Mouse (Mus musculus) hindbrain, embryonic 11.5 days (tissue): ENCODE data around the gene Rbpjl. TPM values are rescaled to one million over a fixed set of nuclear protein-coding genes. Genes with fewer than 3 reads are reported as not detected.

ENCODE experiments used
- ATAC-seq: fragments of 200-750 bp; cut with Nextera tagmentation; 2 replicates; pipeline ENCODE4 v1.8.0; 2017; ENCODE audit warnings: mild to moderate bottlenecking, moderate TSS enrichment, moderate library complexity; ENCODE audit not compliant: low FRiP score
- DNase-seq: peaks from one replicate; pipeline ENCODE4 v3.0.0-alpha.2; 2015; ENCODE audit warnings: low spot score
- H3K27ac ChIP-seq: fragments of 300-500 bp; sonication (generic); 2 replicates; pipeline ENCODE4 v1.5.1; 2014; ENCODE audit warnings: mild to moderate bottlenecking, low read depth, low read length
- H3K27me3 ChIP-seq: fragments of 300-500 bp; sonication (generic); 2 replicates; pipeline ENCODE4 v1.6.1; 2014; ENCODE audit warnings: mild to moderate bottlenecking, low read length, moderate library complexity, mixed read lengths; ENCODE audit not compliant: control insufficient read depth, insufficient read depth
- H3K36me3 ChIP-seq: fragments of 300-500 bp; sonication (generic); 2 replicates; pipeline ENCODE4 v1.6.1; 2014; ENCODE audit warnings: mild to moderate bottlenecking, low read length, moderate library complexity, mixed read lengths; ENCODE audit not compliant: control insufficient read depth, insufficient read depth
- H3K4me1 ChIP-seq: fragments of 300-500 bp; sonication (generic); replicated peaks from 2 replicates; pipeline ENCODE4 v1.6.1; 2014; ENCODE audit warnings: low read length, mixed read lengths; ENCODE audit not compliant: control insufficient read depth, insufficient read depth
- H3K4me2 ChIP-seq: fragments of 300-500 bp; sonication (generic); replicated peaks from 2 replicates; pipeline ENCODE4 v1.6.1; 2014; ENCODE audit warnings: mild to moderate bottlenecking, low read depth, low read length
- H3K4me3 ChIP-seq: fragments of 300-500 bp; sonication (generic); 2 replicates; pipeline ENCODE4 v1.5.1; 2014; ENCODE audit warnings: low read depth, low read length
- H3K9ac ChIP-seq: fragments of 300-500 bp; sonication (generic); 2 replicates; pipeline ENCODE4 v1.6.1; 2014; ENCODE audit warnings: low read depth, low read length
- H3K9me3 ChIP-seq: fragments of 300-500 bp; sonication (generic); 2 replicates; pipeline ENCODE4 v1.6.1; 2016; ENCODE audit warnings: low read length; ENCODE audit not compliant: control insufficient read depth
- WGBS: fragments of 180-500 bp; shearing (Covaris S2); extraction: QIAGEN DNeasy Blood & Tissue Kit; methylation state at CpG from one replicate; pipeline ENCODE4 v1.1.7; 2014; 5-methylcytosine and 5-hydroxymethylcytosine counted together
- polyA plus RNA-seq: library from polyadenylated mRNA; unstranded; fragments of >200 nt; fragmentation: Nextera tagmentation; extraction: Ambion mirVana; gene quantifications from 2 replicates; pipeline ENCODE4 v1.2.1, GENCODE M21; 2014

The Rbpjl gene
- polyA plus RNA-seq, 1 experiment from 2014 or later, result not detected

DNA sequence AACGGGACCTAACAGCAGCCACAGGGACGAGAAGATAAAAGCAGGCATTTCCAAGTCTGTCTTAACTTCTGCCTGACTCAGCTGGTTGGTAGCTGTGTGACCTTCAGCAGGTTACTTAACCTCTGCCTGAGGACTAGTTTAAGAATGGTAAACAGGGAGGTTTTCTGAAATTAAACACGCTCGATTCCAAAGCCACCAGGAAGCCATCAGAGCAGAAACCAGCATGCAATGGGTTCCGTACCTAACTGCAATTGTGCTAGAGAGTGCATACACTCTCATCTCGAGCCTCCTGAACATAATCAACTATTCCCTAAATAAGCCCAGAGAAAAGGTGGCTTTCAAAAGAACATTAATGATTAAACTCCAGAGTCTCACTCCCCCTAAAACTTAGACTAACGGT is 38.8 kb downstream of the Rbpjl start:
- WGBS, result 27% methylated on average over 7 of the region's 7 CpGs
- H3K27me3 ChIP-seq, result no peaks in the 10 kb centered on the region
- no peaks in the 10 kb centered on the region for H3K36me3 ChIP-seq
- ATAC-seq (no peak), DNase-seq (no peak)
- 0 out of 2 replicates have a peak overlapping the region, but pooled peaks have one; percentile 50 for H3K4me3 ChIP-seq
- peak overlapping the region; percentile 79 for H3K4me2 ChIP-seq
- no peaks in the 10 kb centered on the region for H3K9me3 ChIP-seq
- no peak overlapping the region for H3K27ac ChIP-seq
- H3K4me1 ChIP-seq, result no peaks in the 10 kb centered on the region; the same call in 1 of the 2 replicates
- H3K9ac ChIP-seq, result peak overlapping the region; percentile 66; the same call in 1 of the 2 replicates

DNA sequence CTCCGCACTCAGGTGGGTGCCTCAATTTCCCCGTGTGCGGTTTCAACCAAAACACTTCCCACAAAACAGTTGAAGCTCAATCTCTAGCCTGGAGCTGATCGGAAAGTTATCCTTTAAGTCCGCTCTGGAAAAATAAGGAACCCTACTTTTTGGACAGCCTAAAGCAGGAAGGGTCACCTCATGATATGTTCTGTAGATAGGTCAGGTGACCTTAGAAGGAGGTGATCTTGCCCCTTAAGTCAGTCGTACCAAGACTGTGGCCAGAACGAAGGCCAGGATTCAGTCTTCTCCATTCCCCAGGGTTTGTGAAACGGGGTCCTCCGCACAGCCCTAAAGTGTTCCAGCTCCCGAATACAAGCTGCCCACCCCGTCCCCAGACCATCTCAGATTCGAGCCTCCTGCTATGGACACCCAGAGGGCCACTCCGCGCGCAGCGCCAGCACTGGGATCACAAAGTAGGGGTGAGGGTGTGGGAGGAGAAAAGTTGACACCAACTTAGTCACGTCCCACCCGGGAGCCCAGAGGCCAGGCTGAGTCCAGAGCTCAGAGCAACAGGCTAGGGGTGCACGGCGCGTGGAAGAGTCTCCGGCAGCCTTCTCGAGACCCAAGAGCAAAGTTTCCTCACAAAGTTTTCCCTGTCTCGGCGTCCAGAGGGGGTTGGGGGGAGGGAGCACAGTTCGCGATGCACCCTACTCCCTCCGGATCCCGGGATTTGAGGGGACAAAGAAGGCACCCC is 39.5 kb downstream of the Rbpjl start:
- Histone ChIP-seq H3K9me3 (no peaks in the 10 kb centered on the region), H3K27ac (no peak overlapping the region), H3K9ac (peak overlapping the region; percentile 66), H3K4me3 (peak overlapping the region; percentile 50), H3K27me3 (no peaks in the 10 kb centered on the region), H3K4me1 (no peaks in the 10 kb centered on the region; the same call in 1 of the 2 replicates), H3K36me3 (no peaks in the 10 kb centered on the region), H3K4me2 (peak overlapping the region; percentile 79)
- DNase-seq (no peak), ATAC-seq (peak; percentile 68)
- 2% methylated on average over 29 of the region's 29 CpGs for WGBS

DNA sequence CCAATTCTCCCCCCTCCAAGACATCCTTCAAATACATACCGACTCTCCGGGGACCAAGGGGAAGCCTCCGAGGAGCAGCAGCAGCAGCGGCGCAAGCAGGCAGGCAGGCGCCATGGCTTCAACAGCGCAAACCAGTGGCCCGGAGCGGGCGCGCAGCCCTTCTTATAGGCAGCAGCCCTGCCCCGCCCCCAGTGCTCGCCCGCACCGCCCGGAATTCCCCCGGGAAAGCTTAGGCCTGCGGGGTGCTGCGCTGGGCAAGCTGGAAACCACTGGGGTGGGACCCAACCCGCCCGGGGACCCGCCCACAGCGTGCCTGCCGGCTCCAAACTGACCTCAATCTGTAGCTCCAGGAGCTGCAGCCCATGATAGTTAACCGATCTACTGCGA is 40.1 kb downstream of the Rbpjl start:
- Histone ChIP-seq H3K36me3 (no peaks in the 10 kb centered on the region), H3K27ac (no peak overlapping the region), H3K4me3 (peak overlapping the region; percentile 50), H3K4me1 (no peaks in the 10 kb centered on the region; the same call in 1 of the 2 replicates), H3K4me2 (peak overlapping the region; percentile 79), H3K9me3 (no peaks in the 10 kb centered on the region), H3K27me3 (no peaks in the 10 kb centered on the region), H3K9ac (peak overlapping the region; percentile 66)
- DNase-seq (peak; percentile 83), ATAC-seq (peak; percentile 90)
- 0% methylated on average over 26 of the region's 26 CpGs for WGBS

DNA sequence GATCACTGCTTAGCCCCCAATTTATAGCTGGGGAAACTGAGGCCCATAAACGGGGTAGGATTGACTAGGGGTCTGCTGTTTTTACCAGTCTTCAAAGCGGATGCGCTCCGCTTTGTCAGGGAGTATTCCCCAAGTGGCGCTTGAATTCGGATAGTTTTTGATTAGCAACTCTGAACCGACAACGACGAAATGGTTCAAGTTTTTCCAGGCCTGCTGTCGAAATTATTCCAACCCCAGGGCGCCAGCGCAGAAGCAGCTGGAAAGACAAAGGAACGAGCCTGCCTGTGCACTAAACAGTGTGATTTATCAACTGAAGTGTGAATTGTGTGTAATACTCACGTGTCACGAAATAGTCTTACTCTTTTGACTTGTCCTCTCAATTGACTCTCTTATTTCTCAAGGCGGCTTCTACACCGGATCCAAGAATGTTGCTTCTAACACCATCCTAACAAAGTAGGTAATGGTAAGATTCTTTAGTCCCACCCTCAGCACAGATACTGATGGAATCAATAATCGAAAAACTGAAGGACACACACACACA is 40.6 kb downstream of the Rbpjl start, which contains the start of gene Sdc4:
TSS of gene Sdc4 (minus strand) at position 428 of the 541 bp plus-strand sequence.
- WGBS, result 5% methylated on average over 18 of the region's 18 CpGs
- no peaks in the 10 kb centered on the region for H3K36me3 ChIP-seq
- peak within 1 kb of the TSS; percentile 79 for H3K4me2 ChIP-seq
- peak within 1 kb of the TSS; percentile 66 for H3K9ac ChIP-seq
- no peaks in the 10 kb centered on the region for H3K27me3 ChIP-seq
- peak within 1 kb of the TSS; percentile 50 for H3K4me3 ChIP-seq
- ATAC-seq (peak; percentile 43; the same call in 1 of the 2 replicates), DNase-seq (no peak)
- no peaks in the 10 kb centered on the region; the same call in 1 of the 2 replicates for H3K4me1 ChIP-seq
- H3K27ac ChIP-seq, result no peak within 1 kb of the TSS
- H3K9me3 ChIP-seq, result no peaks in the 10 kb centered on the region

DNA sequence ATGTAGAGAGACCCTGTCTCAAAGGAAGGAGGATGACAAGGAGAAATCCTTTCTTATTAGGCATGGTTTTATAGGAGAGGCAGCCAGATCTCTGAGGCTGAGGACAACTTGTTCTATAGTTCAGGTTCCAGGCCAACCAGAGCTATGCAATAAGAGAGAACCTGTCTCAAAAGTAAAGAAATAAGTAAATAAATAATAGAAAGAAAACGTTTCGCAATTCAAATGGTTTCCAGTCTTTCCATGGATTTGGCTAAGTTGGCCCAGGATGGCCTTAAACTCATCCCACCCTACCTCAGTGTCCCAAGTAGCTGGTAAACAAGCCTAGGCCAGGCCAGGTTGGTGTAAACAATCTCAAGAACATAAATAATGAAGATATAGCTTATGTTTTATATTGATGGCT is 41.8 kb downstream of the Rbpjl start:
- H3K4me1 ChIP-seq, result no peaks in the 10 kb centered on the region; the same call in 1 of the 2 replicates
- H3K27me3 ChIP-seq, result no peaks in the 10 kb centered on the region
- 90% methylated on average over 2 of the region's 2 CpGs for WGBS
- H3K27ac ChIP-seq, result no peak overlapping the region
- DNase-seq (no peak), ATAC-seq (no peak)
- H3K9ac ChIP-seq, result no peak overlapping the region
- H3K36me3 ChIP-seq, result no peaks in the 10 kb centered on the region
- no peaks in the 10 kb centered on the region for H3K9me3 ChIP-seq
- no peak overlapping the region for H3K4me2 ChIP-seq
- no peak overlapping the region for H3K4me3 ChIP-seq

DNA sequence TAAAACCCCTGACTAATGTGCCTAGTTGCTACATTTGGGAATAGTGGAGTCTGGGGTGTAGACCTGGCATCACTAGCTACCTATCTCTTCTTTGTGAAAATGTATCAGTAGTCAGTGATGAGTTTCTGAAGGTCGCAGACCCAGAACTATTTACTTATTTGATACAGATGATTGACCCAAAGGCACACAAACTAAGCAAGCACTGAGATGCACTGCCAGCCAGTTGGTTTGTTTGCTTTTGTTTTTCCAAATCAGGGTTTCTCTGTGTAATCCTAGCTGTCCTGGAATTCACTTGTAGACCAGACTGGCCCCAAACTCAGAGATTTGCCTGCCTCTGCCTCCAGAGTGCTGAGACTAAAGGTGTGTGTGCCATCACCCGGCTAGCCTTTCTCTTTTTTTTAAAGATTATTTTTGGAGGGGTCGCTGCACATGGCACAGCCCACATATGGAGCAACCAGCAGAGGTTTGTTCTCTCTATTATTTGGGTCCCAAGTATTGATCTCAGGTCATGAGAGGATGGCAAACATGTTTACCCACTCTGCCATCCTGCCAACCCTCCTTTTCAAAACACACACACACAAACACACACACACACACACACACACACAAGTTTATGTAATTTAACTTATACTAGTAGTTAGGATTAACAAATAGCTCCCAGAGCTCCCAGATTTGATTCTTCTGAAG is 42.6 kb downstream of the Rbpjl start:
- Histone ChIP-seq H3K27me3 (no peaks in the 10 kb centered on the region), H3K9ac (no peak overlapping the region), H3K36me3 (no peaks in the 10 kb centered on the region), H3K4me2 (no peak overlapping the region), H3K4me3 (no peak overlapping the region), H3K9me3 (no peaks in the 10 kb centered on the region), H3K27ac (no peak overlapping the region), H3K4me1 (no peaks in the 10 kb centered on the region; the same call in 1 of the 2 replicates)
- WGBS, result 70% methylated on average over 3 of the region's 3 CpGs
- DNase-seq, result no peak
- no peak for ATAC-seq

DNA sequence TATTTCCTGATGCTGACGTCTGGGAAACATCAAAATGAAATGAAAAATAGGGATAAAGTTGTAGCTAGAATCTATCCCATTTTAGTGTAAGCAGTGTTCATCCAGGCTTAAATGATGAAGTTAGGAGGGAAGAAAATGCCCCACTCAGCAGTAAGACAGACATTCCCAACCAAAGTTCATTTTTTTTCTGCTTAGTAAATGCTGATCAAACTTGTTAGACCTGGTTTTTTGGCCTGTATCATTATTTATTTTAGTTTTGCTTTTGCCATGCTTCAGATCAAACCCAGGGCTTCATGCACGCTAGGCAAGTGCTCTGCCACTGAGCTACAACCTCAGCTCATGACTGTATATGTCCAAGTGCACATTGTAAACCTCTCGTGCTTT is 43.1 kb downstream of the Rbpjl start:
- Histone ChIP-seq H3K36me3 (no peaks in the 10 kb centered on the region), H3K9me3 (no peaks in the 10 kb centered on the region), H3K4me2 (no peak overlapping the region)

DNA sequence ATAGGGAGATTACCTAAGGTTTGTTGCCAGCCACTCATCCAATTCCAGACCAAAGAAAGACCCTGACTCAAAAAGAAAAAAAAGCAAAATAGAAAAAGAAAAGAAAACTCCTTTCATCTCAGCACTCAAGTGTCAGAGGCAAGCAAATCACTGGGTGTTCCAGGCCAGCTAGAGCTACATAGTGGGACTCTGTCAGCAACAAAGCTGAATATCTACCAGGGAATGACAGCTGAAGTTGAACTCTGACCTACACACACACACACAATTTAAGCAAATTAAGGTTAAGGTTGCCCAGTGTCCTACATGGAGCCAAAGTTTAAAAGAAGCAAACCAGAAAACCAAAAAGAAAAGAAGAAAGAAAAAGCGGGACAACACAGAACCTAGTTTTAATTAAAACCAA is 45.2 kb downstream of the Rbpjl start:
- ATAC-seq, result no peak
- 94% methylated on average over 1 of the region's 1 CpGs for WGBS

More for the DNA sequence above, 43.1 kb downstream of the Rbpjl start:
- ATAC-seq, result no peak
- 76% methylated on average over 3 of the region's 3 CpGs for WGBS
- no peak for DNase-seq
- Histone ChIP-seq H3K9ac (no peak overlapping the region), H3K4me1 (no peaks in the 10 kb centered on the region; the same call in 1 of the 2 replicates), H3K27me3 (no peaks in the 10 kb centered on the region), H3K27ac (no peak overlapping the region), H3K4me3 (no peak overlapping the region)

More for the DNA sequence above, 45.2 kb downstream of the Rbpjl start:
- Histone ChIP-seq H3K4me1 (no peaks in the 10 kb centered on the region; the same call in 1 of the 2 replicates), H3K27me3 (no peaks in the 10 kb centered on the region), H3K27ac (no peak overlapping the region), H3K36me3 (no peaks in the 10 kb centered on the region), H3K4me3 (no peak overlapping the region), H3K9me3 (no peaks in the 10 kb centered on the region), H3K4me2 (no peak overlapping the region), H3K9ac (no peak overlapping the region)
- no peak for DNase-seq
